Mouse (Mus musculus) brain, embryonic 14.5 days (tissue): ENCODE measurements around the gene Lpar3. TPM values are rescaled to one million over a fixed set of nuclear protein-coding genes. Genes with fewer than 3 reads are reported as not detected.

Source experiments
- DNase-seq: peaks from one replicate; pipeline ENCODE4 v3.0.0-alpha.2; 2011; ENCODE audit warnings: low read depth
- CTCF ChIP-seq: fragments of 200-500 bp; IDR thresholded peaks from 2 replicates; pipeline ENCODE4 v1.5.1; 2012; ENCODE audit warnings: inconsistent platforms, mild to moderate bottlenecking, moderate library complexity, borderline replicate concordance; ENCODE audit not compliant: insufficient read depth, insufficient read length; ENCODE audit errors: extremely low read depth
- POLR2A ChIP-seq: fragments of 200-500 bp; IDR thresholded peaks from 2 replicates; pipeline ENCODE4 v1.6.1; 2012; ENCODE audit warnings: mild to moderate bottlenecking, inconsistent platforms, borderline replicate concordance; ENCODE audit not compliant: poor library complexity, insufficient read depth, insufficient read length, severe bottlenecking; ENCODE audit errors: extremely low read depth
- polyA plus RNA-seq: library from polyadenylated mRNA; depleted of rRNA; stranded (reverse); fragments of >200 nt; gene quantifications from 2 replicates; pipeline ENCODE4 v1.2.3, GENCODE M21; 2012

Lpar3 gene
- polyA plus RNA-seq, 1 experiment: 0.52 TPM

GRCm38 (mm10) chr3:146304556-146305405, 84.0 kb downstream of the Lpar3 start:
- DNase-seq: no peak
- no peak for TF ChIP-seq POLR2A
- no peak for TF ChIP-seq CTCF

- DNase-seq: no peak
Measured at GRCm38 (mm10) chr3:146307341-146307740, 86.6 kb downstream of the Lpar3 start.

GRCm38 (mm10) chr3:146307886-146308285, 87.1 kb downstream of the Lpar3 start:
- TF ChIP-seq POLR2A: no peak
- no peak for TF ChIP-seq CTCF
- DNase-seq: no peak

More at GRCm38 (mm10) chr3:146307341-146307740, 86.6 kb downstream of the Lpar3 start:
- TF ChIP-seq CTCF (no peak), POLR2A (no peak)

GRCm38 (mm10) chr3:146309586-146309985, 88.8 kb downstream of the Lpar3 start:
- TF ChIP-seq CTCF (no peak), POLR2A (no peak)
- DNase-seq: no peak

- DNase-seq: peak; percentile 53
Measured at GRCm38 (mm10) chr3:146311121-146311538, 90.4 kb downstream of the Lpar3 start.

GRCm38 (mm10) chr3:146315414-146315813, 94.7 kb downstream of the Lpar3 start:
- no peak for DNase-seq
- no peak for TF ChIP-seq CTCF
- no peak for TF ChIP-seq POLR2A

More at GRCm38 (mm10) chr3:146311121-146311538, 90.4 kb downstream of the Lpar3 start:
- TF ChIP-seq CTCF (no peak), POLR2A (no peak)

GRCm38 (mm10) chr3:146316293-146316692, 95.5 kb downstream of the Lpar3 start:
- TF ChIP-seq CTCF: no peak
- TF ChIP-seq POLR2A: no peak
- DNase-seq: no peak

GRCm38 (mm10) chr3:146317366-146317765, 96.6 kb downstream of the Lpar3 start:
- TF ChIP-seq POLR2A (no peak), CTCF (no peak)
- no peak for DNase-seq

- TF ChIP-seq POLR2A: no peak
- TF ChIP-seq CTCF: no peak
- no peak for DNase-seq
Measured at GRCm38 (mm10) chr3:146317911-146318310, 97.1 kb downstream of the Lpar3 start.

GRCm38 (mm10) chr3:146318520-146318938, 97.8 kb downstream of the Lpar3 start:
- no peak for TF ChIP-seq CTCF
- TF ChIP-seq POLR2A: no peak
- DNase-seq: peak; percentile 82

GRCm38 (mm10) chr3:146318987-146319386, 98.2 kb downstream of the Lpar3 start:
- peak; percentile 95 for DNase-seq
- no peak for TF ChIP-seq CTCF
- no peak for TF ChIP-seq POLR2A

- DNase-seq: peak; percentile 50
- no peak for TF ChIP-seq CTCF
- no peak for TF ChIP-seq POLR2A
Measured at GRCm38 (mm10) chr3:146319503-146319902, 98.7 kb downstream of the Lpar3 start.

- TF ChIP-seq CTCF (no peak), POLR2A (no peak)
- DNase-seq: peak; percentile 74
Measured at GRCm38 (mm10) chr3:146324949-146325348, 104.2 kb downstream of the Lpar3 start.
